Mouse (Mus musculus): ENCODE measurements around the gene Hist1h4n.
A peak's percentile ranks its signal among the peaks of the same experiment; 100 is the strongest.
"Not testable (repeated sequence)": the region's sequence is repeated elsewhere in the genome, so short reads cannot be mapped to it uniquely, and the experiment has no call there.

The Hist1h4n gene

GRCm38 (mm10) chr13:21831418-21832394 lies at the start of gene Hist1h4n:
Gene Hist1h4n, minus strand, starts transcription at chr13:21832196.
- DNase-seq (ENCODE audit: low spot score) = peak; percentile 35

DNA sequence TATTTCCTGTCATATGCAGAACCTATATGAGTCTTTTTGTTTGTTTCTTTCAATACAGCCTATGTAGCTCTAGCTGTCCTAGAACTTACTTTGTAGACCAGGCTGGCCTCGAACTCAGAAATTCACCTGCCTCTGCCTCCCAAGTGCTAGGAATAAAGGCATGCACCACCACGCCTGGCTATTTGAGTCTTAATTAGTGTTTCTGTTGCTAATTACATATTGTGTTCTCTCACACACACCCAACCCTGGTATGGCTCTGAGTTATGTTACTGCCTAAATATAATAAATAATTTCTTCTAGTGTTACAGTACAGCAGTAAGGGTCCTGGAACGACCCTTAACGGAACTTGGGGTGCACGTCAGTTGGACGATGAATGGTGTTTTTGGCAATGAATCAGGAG lies 48.7 kb upstream of the Hist1h4n start:
- DNase-seq (ENCODE audit: low spot score) = no peak

GRCm38 (mm10) chr13:21865503-21865902 lies 33.5 kb upstream of the Hist1h4n start:
- DNase-seq (ENCODE audit: low spot score) = not testable (repeated sequence)

GRCm38 (mm10) chr13:21861608-21862007 lies 29.6 kb upstream of the Hist1h4n start:
- DNase-seq (ENCODE audit: low spot score) = no peak

DNA sequence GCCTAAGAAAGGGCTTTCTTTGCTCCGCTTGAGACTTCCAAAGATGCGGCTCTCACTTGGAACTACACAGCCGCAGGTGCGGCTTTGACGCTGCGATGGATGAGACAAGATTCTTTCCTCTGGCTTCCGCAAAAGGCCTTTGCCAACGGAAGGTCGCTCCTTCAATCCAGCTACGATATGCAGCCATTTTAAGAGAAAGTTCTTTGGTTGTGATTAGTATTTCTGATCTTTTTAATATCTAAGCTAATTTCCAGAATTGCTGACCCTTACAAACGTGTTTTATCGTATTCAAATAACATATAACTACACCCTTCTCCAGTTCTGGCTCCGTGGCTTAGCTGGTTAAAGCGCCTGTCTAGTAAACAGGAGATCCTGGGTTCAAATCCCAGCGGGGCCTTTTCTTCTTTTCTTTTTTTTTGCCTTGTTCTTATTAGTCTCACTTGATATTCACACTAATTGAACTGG lies 23.7 kb upstream of the Hist1h4n start:
- peak; percentile 26 for DNase-seq (ENCODE audit: low spot score)

GRCm38 (mm10) chr13:21855146-21855545 lies 23.1 kb upstream of the Hist1h4n start:
- DNase-seq (ENCODE audit: low spot score) = peak; percentile 67

DNA sequence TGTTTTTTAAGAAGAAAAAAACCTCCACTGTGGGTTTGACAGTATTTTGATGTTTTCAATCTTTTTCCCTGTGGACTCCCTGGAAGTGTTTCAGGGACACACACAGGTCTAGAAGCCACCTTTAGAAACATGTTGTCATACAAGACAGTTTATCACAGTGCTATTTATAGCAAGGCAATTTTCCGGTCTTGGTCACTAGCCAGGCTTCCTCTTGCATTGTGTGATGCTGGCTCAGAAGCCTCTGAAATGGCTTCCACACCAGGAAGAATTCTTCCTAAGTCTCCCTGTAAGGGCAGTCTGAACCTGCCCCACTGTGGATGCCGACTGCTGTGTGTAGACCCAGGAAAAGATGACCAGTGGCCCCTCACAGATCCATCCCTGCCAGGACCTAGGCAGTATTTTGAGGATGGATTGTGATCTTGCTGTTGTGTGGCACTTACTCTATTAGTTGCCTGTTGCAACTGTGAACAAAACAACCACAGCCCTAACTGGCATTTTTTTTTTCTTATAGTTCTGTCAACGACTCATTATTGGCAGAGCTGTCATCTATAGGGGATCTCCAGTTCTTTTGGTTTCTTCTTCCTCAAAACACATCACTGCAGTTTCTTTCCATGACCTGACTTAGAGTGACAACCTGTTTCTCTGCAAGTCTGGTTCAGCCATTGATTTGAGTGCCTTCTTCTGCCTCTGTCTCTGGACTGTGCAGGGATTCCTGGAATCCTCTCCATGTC lies 20.4 kb upstream of the Hist1h4n start:
- no peak for DNase-seq (ENCODE audit: low spot score)

GRCm38 (mm10) chr13:21850696-21851095 lies 18.7 kb upstream of the Hist1h4n start:
- not testable (repeated sequence) for DNase-seq (ENCODE audit: low spot score)

DNA sequence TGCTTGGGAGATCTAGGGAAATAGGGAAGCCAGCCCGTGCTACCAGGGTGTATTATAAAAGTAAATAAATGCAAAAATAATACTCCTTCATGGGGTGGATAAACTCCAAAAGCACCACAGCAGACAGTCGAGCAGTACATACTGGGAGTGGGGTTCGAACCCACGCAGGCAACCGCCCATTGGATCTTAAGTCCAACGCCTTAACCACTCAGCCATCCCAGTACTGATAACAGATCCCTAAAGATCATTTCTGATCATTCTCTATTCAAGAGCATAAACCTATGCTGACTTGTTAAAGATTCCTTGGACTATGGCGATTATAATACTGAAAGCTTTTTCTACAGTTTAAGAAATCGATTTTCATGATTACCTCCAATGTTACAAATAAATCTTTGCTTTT lies 15.9 kb upstream of the Hist1h4n start:
- DNase-seq (ENCODE audit: low spot score) = no peak

GRCm38 (mm10) chr13:21846356-21846755 lies 14.4 kb upstream of the Hist1h4n start:
- DNase-seq (ENCODE audit: low spot score) = not testable (repeated sequence)

GRCm38 (mm10) chr13:21840508-21840907 lies 8.5 kb upstream of the Hist1h4n start:
- DNase-seq (ENCODE audit: low spot score) = not testable (repeated sequence)

DNA sequence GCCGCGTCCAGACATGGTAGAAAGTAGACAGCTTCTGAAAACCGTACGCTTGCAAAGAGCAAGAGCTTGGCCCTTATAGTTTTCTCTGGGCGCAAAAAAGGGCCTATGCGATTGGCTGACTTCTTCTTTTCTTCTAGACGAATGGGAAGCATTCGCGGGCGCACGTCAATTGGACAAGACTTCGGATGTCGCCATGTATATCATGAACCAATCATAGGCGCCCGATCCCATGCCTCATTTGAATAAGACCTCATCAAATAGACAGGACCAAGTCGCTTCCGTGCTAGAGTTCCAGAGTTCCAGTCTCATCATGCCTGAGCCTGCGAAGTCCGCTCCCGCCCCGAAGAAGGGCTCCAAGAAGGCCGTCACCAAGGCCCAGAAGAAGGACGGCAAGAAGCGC lies 1.5 kb upstream of the Hist1h4n start, which contains the start of the genes Hist1h2ap and Hist1h2br:
Gene Hist1h2ap (minus strand): TSS at position 47 of the 400 bp plus-strand sequence.
Gene Hist1h2br (plus strand): TSS at position 283 of the 400 bp plus-strand sequence.
- not testable (repeated sequence) for DNase-seq (ENCODE audit: low spot score)

- no peak for DNase-seq (ENCODE audit: low spot score)
These were observed 1.7 kb downstream of the Hist1h4n start for GRCm38 (mm10) chr13:21830344-21830743.

DNA sequence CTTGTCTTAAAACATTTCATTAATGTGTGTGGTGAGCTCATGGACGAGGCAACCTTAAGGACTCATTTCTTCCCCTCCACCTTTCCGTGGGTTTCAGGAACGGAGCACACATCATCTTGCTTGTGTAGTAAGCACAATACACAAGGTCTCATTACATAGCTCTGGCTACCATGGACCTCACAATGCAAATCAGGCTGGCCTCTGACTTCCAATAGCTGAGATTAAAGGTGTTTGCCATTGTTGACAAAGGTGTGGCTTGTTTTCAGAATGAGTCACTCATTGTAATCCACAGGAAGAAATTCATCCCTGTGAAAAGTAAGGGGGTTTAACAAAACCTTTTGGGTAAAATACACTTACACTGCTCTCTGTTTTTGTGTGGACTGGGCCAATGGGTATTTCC lies 3.5 kb downstream of the Hist1h4n start:
- DNase-seq (ENCODE audit: low spot score) = no peak

- DNase-seq (ENCODE audit: low spot score) = not testable (repeated sequence)
These were observed 11.7 kb downstream of the Hist1h4n start for GRCm38 (mm10) chr13:21820082-21820890.

- not testable (repeated sequence) for DNase-seq (ENCODE audit: low spot score)
These were observed 19.9 kb downstream of the Hist1h4n start for GRCm38 (mm10) chr13:21812092-21812491.

- peak; percentile 54 for DNase-seq (ENCODE audit: low spot score)
These were observed 20.5 kb downstream of the Hist1h4n start, which contains the start of gene Hist1h4m for GRCm38 (mm10) chr13:21811539-21811938. Gene Hist1h4m, plus strand, starts transcription at chr13:21811746.

- not testable (repeated sequence) for DNase-seq (ENCODE audit: low spot score)
These were observed 20.9 kb downstream of the Hist1h4n start for GRCm38 (mm10) chr13:21811074-21811473.

DNA sequence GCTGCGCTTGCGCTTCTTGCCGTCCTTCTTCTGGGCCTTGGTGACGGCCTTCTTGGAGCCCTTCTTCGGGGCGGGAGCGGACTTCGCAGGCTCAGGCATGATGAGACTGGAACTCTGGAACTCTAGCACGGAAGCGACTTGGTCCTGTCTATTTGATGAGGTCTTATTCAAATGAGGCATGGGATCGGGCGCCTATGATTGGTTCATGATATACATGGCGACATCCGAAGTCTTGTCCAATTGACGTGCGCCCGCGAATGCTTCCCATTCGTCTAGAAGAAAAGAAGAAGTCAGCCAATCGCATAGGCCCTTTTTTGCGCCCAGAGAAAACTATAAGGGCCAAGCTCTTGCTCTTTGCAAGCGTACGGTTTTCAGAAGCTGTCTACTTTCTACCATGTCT lies 21.9 kb downstream of the Hist1h4n start, which contains the start of the genes Hist1h2bq and Hist1h2ao:
Gene Hist1h2bq (minus strand): TSS at position 125 of the 400 bp plus-strand sequence.
Gene Hist1h2ao (plus strand): TSS at position 393 of the 400 bp plus-strand sequence.
- DNase-seq (ENCODE audit: low spot score) = not testable (repeated sequence)

DNA sequence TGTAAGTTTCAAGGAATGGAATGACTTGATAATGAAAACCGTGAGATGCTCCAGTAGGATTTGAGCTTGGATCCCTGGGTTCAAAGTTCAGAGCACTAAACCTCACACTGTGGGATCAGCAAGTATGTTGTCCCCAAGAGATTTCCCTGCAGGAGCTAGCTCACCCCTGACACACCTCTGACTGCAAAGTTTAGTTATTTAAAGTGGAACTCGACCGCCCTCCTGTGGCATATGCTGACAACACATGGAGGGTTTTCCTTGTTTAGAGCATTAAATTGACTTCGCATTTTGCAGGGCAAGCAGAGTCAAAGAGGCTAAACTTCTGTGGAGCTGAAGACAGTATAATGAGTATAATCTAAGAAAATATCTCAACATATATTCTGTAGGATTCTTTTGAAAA lies 28.9 kb downstream of the Hist1h4n start:
- not testable (repeated sequence) for DNase-seq (ENCODE audit: low spot score)

GRCm38 (mm10) chr13:21797163-21797562 lies 34.8 kb downstream of the Hist1h4n start:
- DNase-seq (ENCODE audit: low spot score) = not testable (repeated sequence)
